Mouse (Mus musculus) T-helper 17 cell (primary cell): Measurements from ENCODE around the gene Tmem59l.

Experiments used
- in situ Hi-C, 2 experiments: fragments of 300-600 bp; cut with MboI, MseI; formaldehyde crosslinking; loops; 1 replicate in 1 of 2; 2 replicates in 1 of 2; pipeline ENCODE4 v1.15.1; 2025; ENCODE audit warnings: high pct_unique_total_duplicates in 2 of 2

The Tmem59l gene

GRCm38 (mm10) chr8:70509281-70509952 is 22.3 kb upstream of the Tmem59l start:
- in situ Hi-C loops: loop anchor here in 1 of 2 experiments (10.0 kb wide), 1 partner anchor 95 kb away; no protein-coding TSS in a partner anchor

GRCm38 (mm10) chr8:70507027-70507393 is 19.9 kb upstream of the Tmem59l start:
- in situ Hi-C loops: loop anchor here in 1 of 2 experiments (10.0 kb wide), 1 partner anchor 92 kb away; no protein-coding TSS in a partner anchor

DNA sequence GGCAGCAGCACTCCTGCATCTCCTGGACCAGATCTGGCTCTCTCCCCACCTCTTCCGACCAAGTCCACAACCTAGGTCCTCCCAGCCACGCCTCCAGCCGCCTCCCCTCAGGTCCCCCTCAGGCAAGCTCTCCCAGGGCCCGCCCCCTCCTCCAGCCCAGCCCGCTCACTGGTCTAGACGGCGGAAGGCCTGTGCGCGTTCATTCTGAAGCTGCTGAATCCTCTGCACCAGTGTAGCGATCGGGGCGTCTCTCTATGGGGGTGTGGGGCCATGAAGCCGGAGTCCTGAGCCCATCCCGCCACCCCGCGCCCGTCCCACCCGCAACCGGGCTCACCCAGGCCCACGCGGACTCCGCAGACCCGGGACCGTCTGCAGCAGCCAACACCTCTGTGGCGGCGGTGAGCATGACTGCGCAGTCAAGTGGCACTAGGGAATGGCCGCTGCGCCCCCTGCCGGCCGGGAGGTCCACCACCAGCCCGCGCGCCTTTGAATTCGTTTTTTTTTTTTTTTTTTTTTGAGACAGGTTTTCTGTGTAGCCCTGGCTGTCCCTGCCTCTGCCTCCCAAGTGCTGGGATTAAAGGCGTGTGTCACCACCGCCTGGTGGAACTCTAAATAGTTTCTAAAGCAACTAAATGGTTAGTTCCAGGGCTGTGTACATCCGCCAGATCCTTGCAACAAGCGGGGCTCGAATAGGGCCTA is 19.3 kb upstream of the Tmem59l start, which contains the start of gene Rex1bd:
Gene Rex1bd, minus strand, starts transcription at position 425 of the 699 bp plus-strand sequence.
- in situ Hi-C loops: loop anchor here in 1 of 2 experiments (10.0 kb wide), 1 partner anchor 92 kb away; no protein-coding TSS in a partner anchor

DNA sequence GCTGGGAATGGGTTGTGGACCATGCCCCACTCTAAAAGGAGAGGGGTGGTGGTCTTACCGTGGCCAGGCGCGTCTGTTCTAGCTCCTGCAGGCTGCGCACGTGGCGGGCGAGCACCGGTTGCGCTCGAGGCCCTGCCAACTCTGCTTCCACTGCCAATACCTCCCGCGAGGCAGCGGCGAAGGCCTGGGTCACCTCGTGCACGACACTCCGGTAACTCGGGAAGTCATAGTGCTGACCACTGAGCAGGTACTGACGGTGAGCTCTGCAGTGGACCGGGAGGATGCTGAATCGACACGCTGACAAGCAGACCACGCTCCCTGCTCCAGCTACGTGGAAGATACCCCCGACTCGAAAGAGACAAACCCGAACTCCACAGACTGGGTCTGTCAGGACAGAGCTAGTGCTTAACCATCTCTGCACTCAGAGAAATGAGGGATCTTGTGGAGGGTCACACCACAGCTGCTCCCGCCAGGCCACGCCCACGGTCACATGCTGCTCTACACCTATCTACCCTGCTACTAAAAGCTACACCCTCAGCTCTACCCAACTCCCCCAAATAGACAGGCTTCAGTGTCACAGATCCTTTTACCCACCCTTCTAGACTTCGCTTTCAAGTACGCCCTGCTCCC is 18.7 kb upstream of the Tmem59l start:
- in situ Hi-C loops: loop anchor here in 1 of 2 experiments (10.0 kb wide), 1 partner anchor 91 kb away; no protein-coding TSS in a partner anchor

GRCm38 (mm10) chr8:70504851-70505250 is 17.7 kb upstream of the Tmem59l start:
- in situ Hi-C loops: loop anchor here in 1 of 2 experiments (10.0 kb wide), 1 partner anchor 90 kb away; no protein-coding TSS in a partner anchor

GRCm38 (mm10) chr8:70504291-70504716 is 17.1 kb upstream of the Tmem59l start:
- in situ Hi-C loops: loop anchor here in 1 of 2 experiments (10.0 kb wide), 1 partner anchor 90 kb away; no protein-coding TSS in a partner anchor

DNA sequence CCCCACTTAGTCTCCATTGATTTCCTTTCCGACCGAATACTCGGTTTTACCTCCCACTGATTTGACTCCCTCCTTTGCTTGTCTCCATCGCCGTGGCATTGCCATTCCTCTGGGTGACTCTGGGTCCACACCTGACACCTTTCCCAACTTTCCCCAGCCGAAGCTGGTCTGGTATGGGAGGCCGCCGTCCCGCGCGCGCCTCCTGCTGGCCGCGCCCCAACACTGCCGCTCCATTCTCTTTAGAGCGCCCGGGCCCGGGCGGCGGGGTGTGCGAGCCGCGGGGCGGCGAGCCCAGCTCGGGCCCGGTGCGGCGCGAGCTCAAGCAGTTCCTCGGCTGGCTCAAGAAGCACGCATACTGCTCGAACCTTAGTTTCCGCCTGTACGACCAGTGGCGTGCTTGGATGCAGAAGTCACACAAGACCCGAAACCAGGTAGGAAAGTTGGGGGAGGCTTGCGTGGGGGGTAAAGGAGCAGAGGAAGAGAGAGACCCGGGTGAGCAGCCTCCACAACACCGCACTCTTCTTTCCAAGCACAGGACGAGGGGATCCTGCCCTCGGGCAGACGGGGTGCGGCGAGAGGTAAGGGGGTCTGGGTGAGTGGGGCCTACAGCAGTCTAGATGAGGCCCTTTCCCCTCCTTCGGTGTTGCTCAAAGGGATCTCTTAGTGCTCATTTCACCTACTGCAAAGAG is 16.0 kb upstream of the Tmem59l start:
- in situ Hi-C loops: loop anchor here in 1 of 2 experiments (10.0 kb wide), 1 partner anchor 88 kb away; no protein-coding TSS in a partner anchor

GRCm38 (mm10) chr8:70502540-70502939 is 15.4 kb upstream of the Tmem59l start:
- in situ Hi-C loops: loop anchor here in 1 of 2 experiments (10.0 kb wide), 1 partner anchor 88 kb away; no protein-coding TSS in a partner anchor

- in situ Hi-C loops: loop anchor here in 1 of 2 experiments (10.0 kb wide), 1 partner anchor 87 kb away; no protein-coding TSS in a partner anchor
Observed at GRCm38 (mm10) chr8:70501820-70502529, 14.8 kb upstream of the Tmem59l start.

- in situ Hi-C loops: loop anchor here in 1 of 2 experiments (10.0 kb wide), 1 partner anchor 86 kb away; no protein-coding TSS in a partner anchor
Observed at GRCm38 (mm10) chr8:70500386-70501301, 13.5 kb upstream of the Tmem59l start.

DNA sequence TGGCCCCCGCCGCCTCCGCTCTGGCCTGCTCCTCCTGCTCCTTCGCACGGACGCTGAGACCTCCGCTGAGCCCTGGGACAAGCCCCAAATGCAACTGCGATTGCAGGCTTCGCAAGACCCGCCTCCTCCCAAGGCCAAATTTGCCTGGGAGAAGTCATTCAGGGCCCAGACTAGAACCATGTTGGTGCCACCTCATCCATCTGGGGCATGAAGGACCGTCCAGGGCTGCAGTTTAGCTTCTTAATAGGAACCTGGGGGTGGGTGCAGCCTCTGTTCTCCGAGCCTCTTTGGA is 8.6 kb upstream of the Tmem59l start:
- in situ Hi-C loops: no loop called here

DNA sequence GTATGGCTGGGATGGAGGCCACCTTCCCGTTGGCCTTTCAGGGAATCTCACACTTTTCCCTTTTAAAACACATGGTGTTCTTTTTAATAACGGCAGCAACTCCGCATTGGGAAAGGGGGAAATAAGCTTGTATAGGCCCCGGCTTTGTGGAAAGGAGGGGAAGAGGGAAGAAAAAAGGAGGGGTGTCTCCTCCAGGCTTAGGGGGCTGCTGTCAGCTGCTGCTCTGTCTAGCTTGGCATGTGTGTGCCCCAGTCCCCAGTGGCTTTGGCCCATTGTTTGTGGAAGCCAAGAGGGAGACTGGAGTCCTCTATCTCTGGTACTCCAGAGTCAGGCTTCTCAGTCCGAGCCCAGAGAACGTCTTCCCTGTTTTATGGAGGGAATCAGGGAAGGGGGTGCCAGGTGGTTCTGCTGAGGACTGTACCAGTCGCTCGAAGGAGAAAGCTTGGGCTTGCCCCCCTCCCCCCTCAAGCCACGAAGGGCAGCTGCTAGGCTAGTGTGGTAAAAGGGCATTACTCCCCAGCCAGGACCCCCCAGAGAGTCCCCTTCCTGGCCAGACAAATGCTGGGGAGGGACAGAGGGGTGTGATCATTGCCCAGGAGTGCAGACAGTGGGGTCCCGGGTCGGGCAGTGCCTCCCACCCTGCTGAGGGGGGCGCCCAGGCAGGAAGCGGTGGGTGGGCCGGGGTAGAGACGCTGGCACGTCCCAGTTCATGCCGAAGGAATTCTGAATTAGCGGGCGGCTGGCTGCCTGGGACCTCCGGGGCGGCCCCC is 8.0 kb upstream of the Tmem59l start:
- in situ Hi-C loops: no loop called here

GRCm38 (mm10) chr8:70494416-70494945 is 7.3 kb upstream of the Tmem59l start:
- in situ Hi-C loops: loop anchor here in 1 of 2 experiments (5.0 kb wide), 1 partner anchor 117 kb away; no protein-coding TSS in a partner anchor

DNA sequence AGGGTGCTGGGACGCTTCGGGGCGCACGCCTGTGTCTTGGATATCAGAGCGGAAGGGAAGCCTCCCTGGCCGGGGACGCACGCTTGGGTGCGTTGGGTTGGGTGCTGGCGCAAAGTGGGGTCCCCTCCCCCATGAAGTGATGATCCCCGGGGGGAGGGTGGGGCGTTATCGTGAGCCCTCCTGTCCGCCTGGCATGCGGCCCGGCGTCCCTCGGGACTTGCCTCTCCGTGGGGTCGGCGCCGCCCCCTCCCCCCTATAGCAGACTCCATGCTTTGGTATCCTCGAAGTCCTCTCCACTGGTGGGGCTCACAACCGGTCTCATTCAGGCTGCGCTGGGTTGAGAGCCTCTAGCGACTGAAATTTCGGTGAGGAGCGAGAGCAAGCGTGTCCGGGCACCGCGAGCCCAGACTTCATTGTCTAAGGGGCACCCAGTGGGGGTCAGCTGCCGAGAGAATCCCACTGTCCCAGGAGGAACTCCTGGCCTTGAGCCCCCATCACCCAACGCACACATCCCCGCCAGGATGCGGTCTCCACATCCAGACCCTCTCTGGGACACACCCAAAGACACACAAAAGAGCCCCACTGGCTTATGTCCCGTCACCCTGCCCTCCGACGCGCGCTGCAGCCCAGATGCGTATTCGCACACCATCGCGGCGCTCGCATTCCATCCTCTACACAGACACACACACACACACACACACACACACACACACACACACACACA is 6.7 kb upstream of the Tmem59l start:
- in situ Hi-C loops: loop anchor here in 1 of 2 experiments (5.0 kb wide), 1 partner anchor 117 kb away; no protein-coding TSS in a partner anchor

GRCm38 (mm10) chr8:70492664-70493640 is 5.8 kb upstream of the Tmem59l start, which contains the start of gene Crlf1:
Gene Crlf1 (plus strand): TSS chr8:70493158.
- in situ Hi-C loops: loop anchor here in 1 of 2 experiments (5.0 kb wide), 1 partner anchor 116 kb away; no protein-coding TSS in a partner anchor

GRCm38 (mm10) chr8:70490880-70491495 is 3.8 kb upstream of the Tmem59l start:
- in situ Hi-C loops: loop anchor here in 1 of 2 experiments (5.0 kb wide), 1 partner anchor 114 kb away; no protein-coding TSS in a partner anchor
